Mouse (Mus musculus): ENCODE measurements around the gene Olfr857.
"Not testable (repeated sequence)": the region's sequence is repeated elsewhere in the genome, so short reads cannot be mapped to it uniquely, and the experiment has no call there.

Gene Olfr857

DNA sequence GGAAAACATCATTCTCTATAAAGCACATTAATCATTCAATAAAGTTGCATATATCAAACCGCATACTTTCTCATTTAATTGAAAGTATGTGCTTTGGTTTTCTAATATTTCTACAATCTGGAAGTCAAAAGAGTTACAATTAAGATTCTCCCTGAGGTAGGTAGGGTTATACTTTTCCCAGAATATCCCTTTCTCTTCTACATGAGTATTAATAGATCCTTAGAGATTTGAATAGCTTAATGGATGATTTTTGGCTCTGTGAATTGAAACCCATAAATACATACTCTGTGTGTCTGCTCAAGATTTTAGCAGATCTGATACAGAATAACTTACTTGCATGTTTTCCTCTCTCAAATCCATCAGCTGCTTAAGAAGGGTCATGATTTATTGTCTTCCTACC is at the start of gene Olfr857:
Gene Olfr857 (plus strand): TSS at position 301 of the 400 bp plus-strand sequence.
- no peak for DNase-seq (ENCODE audit: low spot score in 2 of 2)

DNA sequence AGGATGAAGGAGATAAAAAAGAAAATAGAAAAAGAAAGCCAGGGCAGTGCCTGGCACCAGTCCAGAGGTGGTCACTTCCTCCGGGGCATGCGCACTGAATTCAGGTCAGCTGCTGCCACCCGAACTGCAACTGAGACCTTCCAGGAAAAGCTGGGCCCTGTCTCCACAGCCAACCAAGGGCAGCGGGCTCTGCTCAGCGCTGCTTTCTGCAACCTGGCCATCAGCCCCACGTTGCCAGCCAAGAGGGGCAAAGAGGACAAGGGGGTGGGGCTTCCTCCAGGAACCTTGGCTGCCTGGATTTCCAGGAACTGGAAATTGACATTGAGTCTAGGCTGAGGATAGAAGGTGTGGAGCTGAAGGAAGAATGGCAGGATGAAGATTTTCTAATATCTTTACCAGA is 19.0 kb upstream of the Olfr857 start:
- no peak for DNase-seq (ENCODE audit: low spot score in 2 of 2)

DNA sequence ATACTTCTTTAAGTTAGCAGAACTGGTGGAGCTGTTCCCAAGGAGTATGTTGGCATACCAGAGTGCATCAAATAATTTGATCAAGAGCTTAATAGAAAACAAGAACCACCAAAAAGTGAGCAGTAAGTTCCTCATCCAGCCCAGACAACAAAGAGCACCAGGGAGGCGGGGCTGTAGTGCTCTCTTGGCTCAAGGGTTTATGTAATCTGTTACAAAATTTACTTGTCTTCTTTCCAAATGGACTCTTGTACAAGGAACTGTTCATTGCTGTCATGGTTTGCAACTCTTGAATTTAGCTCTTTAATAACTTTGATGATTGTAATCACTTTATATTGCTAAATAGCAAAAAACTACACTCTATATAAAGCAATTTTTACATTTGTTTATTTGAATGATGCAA is 17.8 kb upstream of the Olfr857 start:
- no peak for DNase-seq (ENCODE audit: low spot score in 2 of 2)

DNA sequence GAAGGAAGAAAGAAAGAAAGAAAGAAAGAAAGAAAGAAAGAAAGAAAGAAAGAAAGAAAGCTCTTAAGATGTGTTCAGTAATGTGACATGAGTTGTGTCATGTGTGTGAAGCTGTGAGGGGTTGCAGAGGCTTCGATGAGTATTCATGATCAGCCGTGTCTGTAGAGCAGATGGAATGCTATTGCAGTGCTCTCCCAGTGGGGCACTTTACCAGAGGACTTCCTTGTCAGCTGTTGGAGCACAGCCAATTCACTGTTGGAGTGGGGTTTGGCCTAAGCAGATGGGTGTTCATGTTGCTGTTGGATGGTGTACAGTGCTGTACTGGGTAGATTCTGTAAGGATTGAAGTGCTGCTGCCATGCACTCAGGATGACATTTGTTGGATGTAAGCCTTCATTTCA is 16.8 kb upstream of the Olfr857 start:
- no peak for DNase-seq (ENCODE audit: low spot score in 2 of 2)

DNA sequence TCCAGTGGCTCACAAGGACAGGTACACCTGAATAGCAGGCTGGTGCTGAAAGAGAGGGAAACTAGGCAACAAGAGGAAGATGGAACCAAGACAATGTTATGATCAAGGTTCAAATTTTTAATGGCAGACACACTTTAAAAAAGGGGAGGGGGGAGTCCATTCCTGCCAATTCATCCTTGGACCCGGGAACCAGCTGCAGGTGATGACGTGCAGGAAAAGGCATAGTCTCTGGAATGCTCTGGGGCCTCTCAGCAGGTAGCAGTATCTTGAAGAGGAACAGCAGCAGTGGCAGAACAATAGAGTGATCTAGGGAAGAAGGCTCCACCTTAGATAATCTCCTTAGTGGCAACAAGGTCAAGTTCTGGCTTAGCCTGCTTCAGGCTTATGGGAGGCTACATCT is 14.9 kb upstream of the Olfr857 start:
- not testable (repeated sequence) for DNase-seq (ENCODE audit: low spot score in 2 of 2)

DNA sequence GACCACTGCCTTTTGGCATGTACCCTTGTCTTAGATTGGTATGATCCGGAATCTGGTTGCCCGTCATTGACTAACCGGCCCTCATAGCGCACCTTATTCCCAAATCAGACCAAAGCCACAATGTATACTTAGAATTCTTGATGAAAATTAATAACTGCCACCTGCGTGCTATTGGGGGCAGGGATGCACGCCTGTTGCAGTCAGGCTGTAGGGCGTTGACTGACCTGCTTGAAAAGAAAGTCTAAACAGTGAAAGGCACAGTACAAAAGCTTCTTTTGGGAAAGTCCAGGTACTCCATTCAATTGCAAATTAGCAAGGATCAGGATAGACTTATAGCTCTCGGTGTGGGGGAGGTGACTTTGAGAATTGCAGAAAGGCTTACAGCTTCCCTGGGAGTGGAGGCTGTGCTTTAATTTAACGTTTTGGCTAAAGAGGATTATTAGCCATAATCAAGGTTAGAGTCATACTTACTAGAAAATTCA is 14.3 kb upstream of the Olfr857 start:
- DNase-seq (ENCODE audit: low spot score in 2 of 2) = not testable (repeated sequence)

DNA sequence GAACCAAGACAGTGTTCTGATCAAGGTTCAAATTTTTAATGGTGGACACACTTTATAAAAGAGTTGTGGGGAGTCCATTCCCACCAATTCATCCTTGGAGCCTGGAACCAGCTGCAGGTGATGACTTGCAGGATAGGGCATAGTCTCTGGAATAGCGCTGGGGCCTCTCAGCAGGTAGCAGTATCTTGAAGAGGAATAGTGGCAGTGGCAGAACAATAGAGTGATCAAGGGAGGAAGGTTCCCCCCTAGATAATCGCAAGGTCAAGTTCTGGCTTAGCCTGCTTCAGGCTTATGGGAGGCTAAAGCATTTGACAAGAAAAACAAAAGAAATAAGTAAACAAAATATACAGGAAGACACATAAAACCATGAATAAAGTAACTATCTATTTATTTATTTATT is 4.7 kb upstream of the Olfr857 start:
- DNase-seq (ENCODE audit: low spot score in 2 of 2) = not testable (repeated sequence)
